Mouse (Mus musculus): ENCODE measurements around the gene Lsp1.

Gene Lsp1

DNA sequence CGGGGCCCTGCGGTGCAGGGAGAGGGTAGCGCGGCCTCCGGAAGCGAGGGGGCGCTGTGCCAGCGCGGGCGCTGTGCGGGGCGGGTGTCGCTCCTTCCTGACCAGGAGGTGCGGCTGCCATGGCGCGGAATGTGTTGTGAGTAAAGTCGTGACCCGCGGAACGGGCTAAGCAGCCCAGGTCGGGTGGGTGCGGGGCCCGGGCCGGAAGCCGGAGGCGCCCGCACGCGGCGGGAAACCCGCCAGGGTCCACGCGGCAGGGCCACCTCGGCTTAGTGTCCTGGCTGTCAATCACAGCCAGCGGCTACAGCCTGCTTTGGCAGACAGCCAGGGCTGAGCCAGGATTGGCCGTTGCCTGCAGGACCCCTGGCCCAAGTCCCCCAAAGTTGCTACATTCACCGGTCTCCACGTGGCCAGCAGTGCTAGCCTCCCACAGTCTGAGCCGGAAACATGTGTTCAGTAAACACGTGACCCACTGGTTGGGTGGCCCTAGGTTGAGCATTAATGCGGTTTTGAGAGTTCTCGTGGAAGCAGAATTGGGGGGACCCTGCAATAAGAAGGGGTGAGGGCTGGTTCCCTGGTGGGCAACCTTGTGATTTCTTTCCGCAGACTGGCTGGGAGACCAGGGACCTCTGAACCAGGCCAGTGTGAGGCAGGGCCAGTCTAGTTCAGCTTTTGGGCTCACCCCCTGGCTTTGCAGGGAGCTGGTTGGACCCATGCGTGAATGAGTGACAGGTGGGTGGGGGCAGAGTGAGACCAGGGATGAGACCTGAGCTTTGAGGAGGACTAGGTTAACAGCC lies 72.6 kb downstream of the Lsp1 start:
- in situ Hi-C loops (cut with MboI, MseI), result loop anchor here in 1 of 2 experiments (10.0 kb wide), 1 partner anchor 472 kb away; the partner anchor contains the start of gene Tspan32

DNA sequence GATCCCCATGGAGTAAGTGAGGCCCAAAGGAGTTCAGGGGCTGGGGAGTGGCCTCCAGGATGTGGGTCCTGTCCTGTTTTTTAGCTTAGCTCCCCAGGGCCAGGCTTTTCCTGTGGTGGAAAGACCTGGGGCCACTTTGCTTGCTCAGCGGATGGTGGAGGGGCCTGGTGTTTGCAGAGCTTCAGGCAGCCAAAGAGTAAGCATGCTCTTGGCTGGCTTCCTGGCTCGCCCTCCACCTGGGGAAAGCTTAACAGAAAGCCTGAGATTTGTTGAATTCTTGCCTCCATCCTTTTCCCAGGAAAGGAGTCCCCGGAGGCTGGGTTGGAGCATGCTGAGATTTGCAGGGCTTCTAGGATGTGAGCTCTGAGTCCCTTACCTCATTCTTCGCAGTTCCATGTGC lies 74.5 kb downstream of the Lsp1 start:
- in situ Hi-C loops (cut with MboI, MseI), result loop anchor here in 1 of 2 experiments (10.0 kb wide), 1 partner anchor 470 kb away; the partner anchor contains the start of gene Tspan32

GRCm38 (mm10) chr7:142535832-142536231 lies 75.2 kb downstream of the Lsp1 start:
- in situ Hi-C loops (cut with MboI, MseI), result loop anchor here in 1 of 2 experiments (10.0 kb wide), 1 partner anchor 469 kb away; the partner anchor contains the start of gene Tspan32

- in situ Hi-C loops (cut with MboI, MseI), result loop anchor here in 1 of 2 experiments (10.0 kb wide), 1 partner anchor 468 kb away; the partner anchor contains the start of gene Tspan32
These were observed 76.6 kb downstream of the Lsp1 start for GRCm38 (mm10) chr7:142537181-142537580.

- in situ Hi-C loops (cut with MboI, MseI), result loop anchor here in 1 of 2 experiments (10.0 kb wide), 1 partner anchor 467 kb away; the partner anchor contains the start of gene Tspan32
These were observed 77.3 kb downstream of the Lsp1 start for GRCm38 (mm10) chr7:142537879-142538278.

- in situ Hi-C loops (cut with MboI, MseI), result loop anchor here in 1 of 2 experiments (10.0 kb wide), 1 partner anchor 467 kb away; the partner anchor contains the start of gene Tspan32
These were observed 77.7 kb downstream of the Lsp1 start for GRCm38 (mm10) chr7:142538291-142538690.

GRCm38 (mm10) chr7:142538766-142539165 lies 78.2 kb downstream of the Lsp1 start:
- in situ Hi-C loops (cut with MboI, MseI), result loop anchor here in 1 of 2 experiments (10.0 kb wide), 1 partner anchor 466 kb away; the partner anchor contains the start of gene Tspan32

DNA sequence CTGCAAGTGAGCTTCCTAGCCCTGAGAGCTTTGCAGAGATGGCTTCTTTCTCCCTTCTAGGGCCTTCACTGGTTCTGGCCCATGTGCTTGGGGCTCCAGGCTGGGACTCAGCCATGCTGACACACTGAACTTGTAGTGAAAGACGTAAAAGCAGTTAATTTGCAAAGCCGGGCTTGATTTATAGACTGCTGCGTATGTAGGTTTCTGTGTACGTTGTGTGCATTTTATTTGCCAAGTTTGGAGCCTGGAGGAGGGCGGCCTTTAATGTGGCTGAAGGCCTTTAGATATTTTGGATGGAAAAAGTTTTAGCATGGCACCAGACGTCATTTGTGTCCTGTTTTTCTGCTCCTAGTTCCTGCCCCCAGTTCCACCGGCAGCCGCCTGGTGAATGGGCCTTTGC lies 79.2 kb downstream of the Lsp1 start:
- in situ Hi-C loops (cut with MboI, MseI), result loop anchor here in 1 of 2 experiments (10.0 kb wide), 1 partner anchor 465 kb away; the partner anchor contains the start of gene Tspan32

DNA sequence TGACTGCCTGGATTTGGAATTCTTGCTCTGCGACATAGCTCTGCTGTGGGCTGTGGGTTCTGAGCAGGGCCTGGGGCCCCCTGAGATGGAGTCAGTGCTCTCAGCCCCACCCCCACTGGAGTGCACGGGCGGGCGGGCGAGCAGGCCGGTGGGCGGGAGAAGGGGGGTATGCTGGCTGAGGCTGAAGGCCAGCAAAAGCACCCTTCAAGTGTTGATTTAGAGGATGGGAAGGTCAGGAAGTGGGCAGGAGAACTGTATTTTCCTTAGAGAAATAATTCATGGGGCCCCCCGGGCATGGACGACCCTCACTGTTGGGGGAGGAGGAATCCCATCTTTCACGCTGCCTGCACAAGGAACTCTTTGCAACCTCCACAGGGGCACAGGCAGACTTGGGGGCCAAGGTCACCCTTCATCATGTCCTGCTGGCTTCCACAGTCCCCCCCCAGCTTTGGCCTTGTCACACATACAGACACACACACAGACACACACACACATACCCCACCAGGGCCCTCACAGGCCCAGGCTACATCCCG lies 82.2 kb downstream of the Lsp1 start:
- in situ Hi-C loops (cut with MboI, MseI), result no loop called here
